Mouse (Mus musculus) limb, embryonic 10.5 days (tissue): ENCODE results near the gene Zbtb22. TPM values are rescaled to one million over a fixed set of nuclear protein-coding genes. Genes with fewer than 3 reads are reported as not detected.

Experiments
- DNase-seq: peaks from one replicate; pipeline ENCODE4 v3.0.0-alpha.2; 2017; ENCODE audit warnings: low spot score
- H3K27ac ChIP-seq: fragments of 300-500 bp; sonication (generic); 2 replicates; pipeline ENCODE4 v1.5.1; 2016; ENCODE audit warnings: mild to moderate bottlenecking
- H3K27me3 ChIP-seq: fragments of 300-500 bp; sonication (generic); 2 replicates; pipeline ENCODE4 v1.6.1; 2016; ENCODE audit warnings: low read depth, mild to moderate bottlenecking; ENCODE audit not compliant: poor library complexity, severe bottlenecking
- H3K36me3 ChIP-seq: fragments of 300-500 bp; sonication (generic); 2 replicates; pipeline ENCODE4 v1.6.1; 2016; ENCODE audit warnings: mild to moderate bottlenecking, moderate library complexity
- H3K4me1 ChIP-seq: fragments of 300-500 bp; sonication (generic); 2 replicates; pipeline ENCODE4 v1.6.1; 2016
- H3K4me3 ChIP-seq: fragments of 300-500 bp; sonication (generic); 2 replicates; pipeline ENCODE4 v1.5.1; 2016; ENCODE audit warnings: mild to moderate bottlenecking, moderate library complexity
- H3K9me3 ChIP-seq: fragments of 300-500 bp; sonication (generic); replicated peaks from 2 replicates; pipeline ENCODE4 v1.6.1; 2016; ENCODE audit warnings: mild to moderate bottlenecking
- WGBS: fragments of 180-500 bp; shearing (Covaris S2); methylation state at CpG from one replicate; pipeline ENCODE4 v1.1.7; 2016; 5-methylcytosine and 5-hydroxymethylcytosine counted together
- polyA plus RNA-seq: library from polyadenylated mRNA; unstranded; fragments of >200 nt; fragmentation: Nextera tagmentation; extraction: Ambion mirVana; gene quantifications from 2 replicates; pipeline ENCODE4 v1.2.1, GENCODE M21; 2016

Zbtb22 gene
- polyA plus RNA-seq, 1 experiment from 2014 or later, result 23.2 TPM

DNA sequence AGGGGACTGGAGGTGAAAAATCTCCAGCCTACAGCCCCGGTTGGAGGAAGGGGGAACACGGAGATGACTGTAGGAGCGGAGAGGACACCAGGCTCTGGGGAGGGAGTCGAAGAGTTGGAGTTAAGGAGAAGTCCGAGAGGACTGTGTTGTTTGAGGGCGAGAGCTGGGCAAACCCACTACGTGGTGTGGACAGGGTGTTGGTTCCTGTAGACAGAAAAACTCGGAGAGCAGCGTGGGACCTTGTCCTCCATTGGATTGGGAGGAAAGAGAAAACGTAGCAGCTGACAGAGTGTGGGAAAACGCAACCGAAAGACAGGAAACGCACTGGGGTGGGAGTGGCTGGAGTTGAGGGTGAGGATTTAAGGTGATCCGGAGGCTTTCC, 5.8 kb upstream of the Zbtb22 start:
- under 1% methylated on average over 14 of the region's 14 CpGs for WGBS
- DNase-seq, result peak; percentile 50

DNA sequence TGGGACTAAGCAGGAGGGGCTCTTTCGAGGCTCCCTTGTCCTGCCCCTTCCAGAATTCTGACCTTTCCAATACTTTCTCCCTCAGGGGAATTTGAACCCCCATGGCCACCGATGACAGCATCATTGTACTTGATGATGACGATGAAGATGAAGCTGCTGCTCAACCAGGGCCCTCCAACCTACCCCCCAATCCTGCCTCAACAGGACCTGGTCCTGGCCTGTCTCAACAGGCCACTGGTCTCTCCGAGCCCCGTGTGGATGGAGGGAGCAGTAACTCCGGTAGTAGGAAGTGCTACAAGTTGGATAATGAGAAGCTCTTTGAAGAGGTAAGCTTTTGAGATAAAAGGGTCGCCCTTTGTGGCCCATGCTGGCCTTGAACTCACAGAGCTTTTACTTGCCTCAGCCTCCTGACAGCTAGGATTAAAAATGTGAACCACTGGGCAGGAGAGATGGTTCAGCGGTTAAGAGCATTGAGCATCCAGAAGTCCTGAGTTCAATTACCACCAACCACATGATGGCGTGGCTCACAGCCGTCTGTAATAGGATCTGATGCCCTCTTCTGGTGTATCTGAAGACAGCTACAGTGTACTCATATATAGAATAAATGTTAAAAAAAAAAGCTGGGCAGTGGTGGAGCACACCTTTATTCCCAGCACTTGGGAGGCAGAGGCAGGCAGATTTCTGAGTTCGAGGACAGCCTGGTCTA, 5.2 kb upstream of the Zbtb22 start:
- DNase-seq, result no peak
- Histone ChIP-seq H3K4me3 (peak overlapping the region; percentile 87), H3K36me3 (peaks cover 50% of the 10 kb centered on the region), H3K9me3 (no peaks in the 10 kb centered on the region), H3K4me1 (peaks cover 31% of the 10 kb centered on the region), H3K27ac (peak overlapping the region; percentile 92; the same call in 1 of the 2 replicates), H3K27me3 (no peaks in the 10 kb centered on the region)
- WGBS, result 56% methylated on average over 11 of the region's 11 CpGs

More for the DNA sequence above, 5.8 kb upstream of the Zbtb22 start:
- Histone ChIP-seq H3K4me3 (peak overlapping the region; percentile 87), H3K27ac (peak overlapping the region; percentile 92), H3K36me3 (peaks cover 46% of the 10 kb centered on the region), H3K9me3 (no peaks in the 10 kb centered on the region), H3K27me3 (no peaks in the 10 kb centered on the region), H3K4me1 (peaks cover 29% of the 10 kb centered on the region)

DNA sequence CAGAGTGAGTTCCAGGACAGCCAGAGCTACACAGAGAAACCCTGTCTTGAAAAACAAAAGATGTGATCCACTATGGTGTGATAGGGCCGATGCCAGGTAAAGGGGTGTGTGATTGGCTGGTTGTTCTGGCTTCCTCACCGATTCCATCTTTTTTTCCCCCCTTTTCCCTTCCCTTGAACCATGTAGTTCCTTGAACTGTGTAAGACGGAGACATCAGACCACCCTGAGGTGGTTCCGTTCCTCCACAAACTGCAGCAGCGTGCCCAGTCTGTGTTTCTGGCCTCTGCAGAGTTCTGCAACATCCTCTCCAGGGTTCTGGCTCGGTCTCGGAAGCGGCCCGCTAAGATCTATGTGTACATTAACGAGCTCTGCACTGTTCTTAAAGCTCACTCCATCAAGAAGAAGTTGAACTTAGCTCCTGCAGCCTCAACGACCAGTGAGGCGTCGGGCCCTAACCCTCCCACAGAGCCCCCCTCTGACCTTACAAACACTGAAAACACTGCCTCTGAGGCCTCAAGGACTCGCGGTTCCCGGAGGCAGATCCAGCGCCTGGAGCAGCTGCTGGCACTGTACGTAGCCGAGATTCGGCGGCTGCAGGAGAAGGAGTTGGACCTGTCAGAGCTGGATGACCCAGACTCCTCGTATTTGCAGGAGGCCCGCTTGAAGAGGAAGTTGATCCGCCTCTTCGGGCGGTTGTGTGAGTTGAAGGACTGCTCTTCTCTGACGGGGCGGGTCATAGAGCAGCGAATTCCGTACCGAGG, 4.5 kb upstream of the Zbtb22 start:
- WGBS, result 94% methylated on average over 31 of the region's 31 CpGs
- H3K27ac ChIP-seq, result no peak overlapping the region
- no peaks in the 10 kb centered on the region for H3K27me3 ChIP-seq
- H3K36me3 ChIP-seq, result peaks cover 50% of the 10 kb centered on the region
- peaks cover 31% of the 10 kb centered on the region for H3K4me1 ChIP-seq
- DNase-seq, result no peak
- no peak overlapping the region for H3K4me3 ChIP-seq
- no peaks in the 10 kb centered on the region for H3K9me3 ChIP-seq

DNA sequence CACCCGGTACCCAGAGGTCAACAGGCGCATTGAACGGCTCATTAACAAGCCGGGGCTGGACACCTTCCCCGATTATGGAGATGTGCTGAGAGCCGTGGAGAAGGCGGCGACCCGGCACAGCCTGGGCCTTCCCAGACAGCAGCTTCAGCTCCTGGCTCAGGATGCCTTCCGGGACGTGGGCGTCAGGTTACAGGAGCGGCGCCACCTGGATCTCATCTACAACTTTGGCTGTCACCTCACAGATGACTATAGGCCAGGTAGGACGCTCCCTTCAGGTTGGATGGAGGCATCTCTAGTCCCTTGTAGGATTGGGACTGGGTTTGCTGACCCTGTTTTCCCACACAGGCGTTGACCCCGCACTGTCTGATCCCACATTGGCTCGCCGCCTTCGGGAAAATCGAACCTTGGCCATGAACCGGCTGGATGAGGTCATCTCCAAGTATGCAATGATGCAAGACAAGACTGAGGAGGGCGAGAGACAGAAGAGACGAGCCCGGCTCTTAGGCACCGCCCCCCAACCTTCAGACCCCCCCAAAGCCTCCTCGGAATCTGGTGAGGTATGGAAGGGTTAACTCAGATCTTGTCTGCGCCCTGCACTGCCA, 3.8 kb upstream of the Zbtb22 start:
- no peaks in the 10 kb centered on the region for H3K9me3 ChIP-seq
- 91% methylated on average over 28 of the region's 28 CpGs for WGBS
- H3K27ac ChIP-seq, result no peak overlapping the region
- H3K27me3 ChIP-seq, result no peaks in the 10 kb centered on the region
- no peak for DNase-seq
- H3K4me3 ChIP-seq, result peak overlapping the region; percentile 7; the same call in 1 of the 2 replicates
- peaks cover 52% of the 10 kb centered on the region for H3K36me3 ChIP-seq
- H3K4me1 ChIP-seq, result peaks cover 37% of the 10 kb centered on the region

DNA sequence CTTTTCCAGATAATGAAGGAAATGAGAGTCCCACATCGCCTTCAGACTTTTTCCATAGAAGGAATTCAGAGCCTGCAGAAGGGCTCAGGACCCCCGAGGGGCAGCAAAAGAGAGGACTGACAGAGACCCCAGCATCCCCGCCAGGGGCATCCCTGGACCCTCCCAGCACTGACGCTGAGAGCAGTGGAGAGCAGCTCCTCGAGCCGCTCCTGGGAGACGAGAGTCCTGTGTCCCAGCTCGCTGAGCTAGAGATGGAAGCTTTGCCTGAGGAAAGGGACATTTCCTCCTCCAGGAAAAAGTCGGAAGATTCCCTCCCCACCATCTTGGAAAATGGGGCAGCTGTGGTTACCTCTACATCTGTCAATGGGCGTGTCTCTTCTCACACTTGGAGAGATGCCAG, 2.4 kb upstream of the Zbtb22 start:
- no peak for DNase-seq
- Histone ChIP-seq H3K4me3 (peak overlapping the region; percentile 12; the same call in 1 of the 2 replicates), H3K4me1 (peaks cover 37% of the 10 kb centered on the region), H3K9me3 (no peaks in the 10 kb centered on the region), H3K27me3 (0 out of 2 replicates have a peak, but pooled peaks cover 1% of the 10 kb centered on the region), H3K27ac (no peak overlapping the region), H3K36me3 (peaks cover 65% of the 10 kb centered on the region)
- 91% methylated on average over 10 of the region's 10 CpGs for WGBS

DNA sequence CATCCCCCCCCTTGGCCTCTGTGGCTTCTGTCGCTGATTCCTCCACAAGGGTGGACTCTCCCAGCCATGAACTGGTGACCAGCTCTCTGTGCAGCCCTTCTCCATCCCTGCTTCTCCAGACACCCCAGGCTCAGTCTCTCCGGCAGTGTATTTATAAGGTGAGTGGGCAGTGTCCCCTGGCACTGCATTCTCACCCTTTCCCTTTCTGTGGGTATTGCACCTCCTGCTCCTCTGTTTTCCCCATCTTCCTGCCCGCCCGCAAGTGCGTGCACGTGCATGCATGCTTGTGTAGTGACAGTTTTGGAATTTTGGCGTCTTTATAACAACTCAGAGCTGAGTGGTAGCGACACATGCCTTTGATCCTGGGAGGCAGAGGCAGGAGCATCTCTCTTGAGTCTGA, 1.8 kb upstream of the Zbtb22 start:
- H3K4me1 ChIP-seq, result peaks cover 39% of the 10 kb centered on the region
- no peak overlapping the region for H3K27ac ChIP-seq
- DNase-seq, result no peak
- H3K27me3 ChIP-seq, result peaks cover 7% of the 10 kb centered on the region; the same call in 1 of the 2 replicates
- H3K9me3 ChIP-seq, result no peaks in the 10 kb centered on the region
- H3K4me3 ChIP-seq, result 0 out of 2 replicates have a peak overlapping the region, but pooled peaks have one; percentile 12
- WGBS, result 95% methylated on average over 8 of the region's 8 CpGs
- H3K36me3 ChIP-seq, result peaks cover 69% of the 10 kb centered on the region

DNA sequence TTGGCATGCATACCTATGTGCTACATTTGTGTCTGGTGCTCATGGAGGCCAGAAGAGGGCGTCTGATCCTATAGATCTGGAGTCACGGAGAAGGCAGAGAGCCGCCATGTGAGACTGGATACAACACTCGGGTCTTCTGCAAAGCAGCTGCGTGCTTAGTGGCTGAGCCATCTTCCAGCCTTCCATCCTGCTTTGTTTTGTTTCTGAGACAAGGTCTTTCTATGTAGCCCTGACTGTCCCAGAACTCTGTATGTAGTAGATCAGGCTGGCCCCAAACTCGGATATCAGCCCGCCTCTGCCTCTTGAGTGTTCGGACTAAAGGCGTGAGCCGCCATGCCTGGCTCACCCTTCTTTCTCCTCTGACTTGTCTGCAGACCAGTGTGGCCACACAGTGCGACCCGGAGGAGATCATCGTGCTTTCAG, 724 bp upstream of the Zbtb22 start:
- WGBS, result 80% methylated on average over 13 of the region's 13 CpGs
- peaks cover 69% of the 10 kb centered on the region for H3K36me3 ChIP-seq
- no peak for DNase-seq
- peaks cover 49% of the 10 kb centered on the region for H3K4me1 ChIP-seq
- no peak overlapping the region for H3K27ac ChIP-seq
- H3K27me3 ChIP-seq, result peaks cover 7% of the 10 kb centered on the region; the same call in 1 of the 2 replicates
- H3K9me3 ChIP-seq, result no peaks in the 10 kb centered on the region
- peak overlapping the region; percentile 72 for H3K4me3 ChIP-seq

DNA sequence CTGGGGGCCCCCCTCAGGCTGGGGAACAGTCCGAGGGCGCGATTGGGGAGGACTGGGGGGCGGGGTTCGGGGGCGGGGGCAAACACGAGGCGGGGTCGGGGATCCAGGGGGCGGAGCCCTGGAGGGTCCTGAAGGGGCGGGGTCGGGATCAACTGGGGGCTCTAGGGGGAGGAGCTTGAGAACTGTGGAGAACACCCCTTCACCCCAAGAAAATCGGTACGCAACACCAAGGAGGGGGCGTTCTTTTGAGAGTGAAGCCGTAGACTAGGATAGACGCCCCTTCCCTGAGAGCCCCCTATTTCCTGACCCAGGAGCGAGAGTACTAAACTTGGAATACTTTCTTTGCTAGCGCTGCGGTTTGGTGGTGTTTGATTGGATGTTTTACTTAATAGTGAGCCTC, 590 bp downstream of the Zbtb22 start:
- 3% methylated on average over 15 of the region's 20 CpGs for WGBS
- Histone ChIP-seq H3K4me3 (peak overlapping the region; percentile 72), H3K4me1 (peaks cover 49% of the 10 kb centered on the region), H3K27me3 (peaks cover 7% of the 10 kb centered on the region; the same call in 1 of the 2 replicates), H3K27ac (peak overlapping the region; percentile 94), H3K9me3 (no peaks in the 10 kb centered on the region), H3K36me3 (peaks cover 59% of the 10 kb centered on the region)
- no peak for DNase-seq

DNA sequence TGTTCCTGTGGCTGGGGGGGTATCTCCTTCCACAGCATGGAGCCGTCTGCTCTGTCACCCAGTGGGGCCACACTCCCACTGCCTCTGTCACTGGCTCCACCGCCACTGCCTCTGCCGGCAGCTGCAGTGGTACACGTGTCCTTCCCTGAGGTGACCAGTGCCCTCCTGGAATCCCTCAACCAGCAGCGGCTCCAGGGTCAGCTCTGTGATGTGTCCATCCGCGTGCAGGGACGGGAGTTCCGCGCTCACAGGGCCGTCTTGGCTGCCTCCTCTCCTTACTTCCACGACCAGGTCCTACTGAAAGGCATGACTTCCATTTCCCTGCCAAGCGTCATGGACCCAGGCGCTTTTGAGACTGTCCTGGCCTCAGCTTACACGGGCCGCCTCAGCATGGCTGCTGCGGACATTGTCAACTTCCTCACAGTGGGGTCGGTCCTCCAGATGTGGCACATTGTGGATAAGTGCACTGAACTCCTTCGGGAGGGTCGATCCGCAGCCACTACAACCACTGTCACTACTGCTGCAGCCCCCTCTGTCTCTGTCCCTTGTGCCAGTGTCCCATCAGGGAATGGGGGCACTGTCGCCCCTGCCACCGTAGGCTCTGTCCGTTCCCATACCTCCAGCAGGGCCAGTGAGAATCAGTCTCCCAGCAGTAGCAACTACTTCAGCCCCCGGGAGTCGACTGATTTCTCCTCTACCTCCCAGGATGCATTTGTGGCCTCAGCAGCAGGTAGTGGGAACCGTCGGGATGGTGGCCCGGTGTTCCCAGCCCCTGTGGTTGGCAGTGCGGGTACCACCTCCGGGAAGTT, 1.3 kb downstream of the Zbtb22 start:
- peaks cover 51% of the 10 kb centered on the region for H3K36me3 ChIP-seq
- H3K4me1 ChIP-seq, result peaks cover 47% of the 10 kb centered on the region
- DNase-seq, result no peak
- H3K4me3 ChIP-seq, result peak overlapping the region; percentile 72
- H3K27me3 ChIP-seq, result peaks cover 7% of the 10 kb centered on the region; the same call in 1 of the 2 replicates
- WGBS, result 82% methylated on average over 31 of the region's 31 CpGs
- H3K27ac ChIP-seq, result no peak overlapping the region
- H3K9me3 ChIP-seq, result no peaks in the 10 kb centered on the region

DNA sequence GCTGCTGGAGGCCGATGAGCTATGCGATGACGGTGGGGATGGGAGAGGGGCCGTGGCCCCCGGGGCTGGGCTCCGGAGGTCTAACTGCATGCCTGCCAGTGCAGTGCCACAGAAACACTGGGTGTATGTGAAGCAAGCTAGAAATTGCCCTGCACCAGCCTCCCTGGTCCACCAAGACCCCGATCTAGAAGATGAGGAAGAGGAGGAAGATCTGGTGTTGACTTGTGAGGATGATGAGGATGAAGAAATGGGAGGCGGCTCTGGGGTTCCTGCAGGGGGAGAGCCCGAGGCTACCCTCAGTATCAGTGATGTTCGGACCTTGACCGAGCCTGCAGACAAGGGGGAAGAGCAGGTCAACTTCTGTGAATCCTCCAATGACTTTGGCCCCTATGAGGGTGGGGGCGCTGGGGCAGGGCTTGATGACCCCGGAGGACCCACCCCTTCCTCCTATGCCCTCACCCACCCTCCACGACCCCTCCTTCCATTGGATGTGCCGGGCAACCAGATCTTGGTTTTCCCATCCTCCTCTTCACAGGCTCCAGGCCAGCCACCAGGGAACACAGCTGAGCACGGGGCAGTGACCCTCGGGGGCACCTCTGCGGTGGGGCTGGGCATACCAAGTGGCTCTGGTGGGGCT, 2.1 kb downstream of the Zbtb22 start:
- no peak for DNase-seq
- no peaks in the 10 kb centered on the region for H3K9me3 ChIP-seq
- peak overlapping the region; percentile 72 for H3K4me3 ChIP-seq
- H3K36me3 ChIP-seq, result peaks cover 44% of the 10 kb centered on the region
- 82% methylated on average over 18 of the region's 18 CpGs for WGBS
- H3K27me3 ChIP-seq, result peaks cover 7% of the 10 kb centered on the region; the same call in 1 of the 2 replicates
- H3K27ac ChIP-seq, result no peak overlapping the region
- peaks cover 47% of the 10 kb centered on the region for H3K4me1 ChIP-seq

DNA sequence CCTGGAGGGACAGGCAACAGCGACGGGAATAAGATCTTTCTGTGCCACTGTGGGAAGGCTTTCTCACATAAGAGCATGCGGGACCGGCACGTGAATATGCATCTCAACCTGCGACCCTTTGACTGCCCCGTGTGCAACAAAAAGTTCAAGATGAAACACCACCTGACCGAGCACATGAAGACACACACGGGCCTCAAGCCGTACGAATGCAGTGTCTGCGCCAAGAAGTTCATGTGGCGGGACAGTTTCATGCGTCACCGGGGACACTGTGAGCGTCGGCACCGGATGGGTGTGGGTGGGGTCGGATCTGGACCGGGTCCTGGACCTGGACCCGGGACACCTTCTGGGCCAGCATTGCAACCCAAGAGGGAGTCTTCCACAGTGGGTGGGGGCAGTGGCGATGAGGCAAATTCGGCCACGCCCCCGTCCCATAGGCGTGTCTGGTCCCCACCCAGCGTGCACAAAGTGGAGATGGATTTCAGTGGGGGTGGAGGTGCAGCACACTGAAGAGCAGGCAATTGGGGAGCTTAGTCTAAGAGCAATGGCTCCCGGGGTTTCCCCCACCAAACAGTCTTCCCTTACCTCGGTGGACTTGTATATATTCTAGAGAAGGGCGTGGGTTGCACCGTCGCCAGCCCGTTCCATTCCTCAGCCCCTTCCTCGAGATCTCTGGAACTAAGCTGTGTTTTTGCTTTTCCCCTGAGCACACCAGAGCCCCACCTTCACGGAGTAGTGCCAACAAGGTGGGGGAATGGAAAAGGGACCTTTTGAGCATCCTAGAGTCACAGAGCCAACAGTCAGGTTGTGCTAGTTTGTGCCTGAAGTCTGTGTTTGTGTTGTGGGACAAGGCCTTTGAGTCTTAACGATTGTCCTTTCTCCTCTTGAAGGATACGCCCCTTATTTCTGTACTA, 2.8 kb downstream of the Zbtb22 start:
- peaks cover 47% of the 10 kb centered on the region for H3K4me1 ChIP-seq
- DNase-seq, result no peak
- H3K9me3 ChIP-seq, result no peaks in the 10 kb centered on the region
- H3K36me3 ChIP-seq, result peaks cover 36% of the 10 kb centered on the region
- 56% methylated on average over 37 of the region's 37 CpGs for WGBS
- peaks cover 7% of the 10 kb centered on the region; the same call in 1 of the 2 replicates for H3K27me3 ChIP-seq
- H3K4me3 ChIP-seq, result peak overlapping the region; percentile 73
- no peak overlapping the region for H3K27ac ChIP-seq
